Mouse (Mus musculus): ENCODE measurements around the gene Tpsg1.

- TF ChIP-seq CTCF (IDR thresholded peaks at IDR 0.05) (no peak), EP300 (IDR thresholded peaks at IDR 0.05) (no peak)
Measured at GRCm38 (mm10) chr17:25410786-25411185, 41.7 kb downstream of the Tpsg1 start.

Data from lung, postnatal 0 days (tissue).